Mouse (Mus musculus): ENCODE data around the gene Cacfd1. TPM values are rescaled to one million over a fixed set of nuclear protein-coding genes. Genes with fewer than 3 reads are reported as not detected.

Cacfd1 gene
- polyA plus RNA-seq, 1 experiment from 2014 or later = 14.3 TPM

- Histone ChIP-seq H3K4me3 (ENCODE audit: low read depth, low read length) (no peak overlapping the region), H3K9ac (ENCODE audit: low read depth, low read length) (no peak overlapping the region), H3K9me3 (replicated peaks; ENCODE audit: control insufficient read depth, low read length) (no peaks in the 10 kb centered on the region), H3K27ac (ENCODE audit: low read length) (no peak overlapping the region), H3K36me3 (ENCODE audit: control insufficient read depth, insufficient read depth) (no peaks in the 10 kb centered on the region), H3K27me3 (ENCODE audit: control insufficient read depth, insufficient read depth, low read depth, low read length) (no peaks in the 10 kb centered on the region), H3K4me2 (ENCODE audit: low read depth, low read length) (no peak overlapping the region), H3K4me1 (ENCODE audit: control insufficient read depth, low read depth, low read length) (no peaks in the 10 kb centered on the region)
- no peak for ATAC-seq (ENCODE audit: low read depth)
- 61% methylated on average over 1 of the region's 1 CpGs for whole genome bisulfite sequencing (ENCODE audit: insufficient replicate concordance)
Measured at GRCm38 (mm10) chr2:27021103-27021502, 11.4 kb downstream of the Cacfd1 start.

GRCm38 (mm10) chr2:27022612-27023011 is 12.9 kb downstream of the Cacfd1 start:
- Histone ChIP-seq H3K4me2 (ENCODE audit: low read depth, low read length) (no peak overlapping the region), H3K4me1 (ENCODE audit: control insufficient read depth, low read depth, low read length) (peaks cover 2% of the 10 kb centered on the region; the same call in 1 of the 2 replicates), H3K9me3 (replicated peaks; ENCODE audit: control insufficient read depth, low read length) (no peaks in the 10 kb centered on the region), H3K4me3 (ENCODE audit: low read depth, low read length) (no peak overlapping the region), H3K27me3 (ENCODE audit: control insufficient read depth, insufficient read depth, low read depth, low read length) (peaks cover 4% of the 10 kb centered on the region), H3K9ac (ENCODE audit: low read depth, low read length) (no peak overlapping the region), H3K36me3 (ENCODE audit: control insufficient read depth, insufficient read depth) (no peaks in the 10 kb centered on the region), H3K27ac (ENCODE audit: low read length) (no peak overlapping the region)
- no peak for ATAC-seq (ENCODE audit: low read depth)
- WGBS (ENCODE audit: insufficient replicate concordance) = 56% methylated on average over 6 of the region's 6 CpGs

- peaks cover 5% of the 10 kb centered on the region for H3K27me3 ChIP-seq (ENCODE audit: control insufficient read depth, insufficient read depth, low read depth, low read length)
- no peak for ATAC-seq (ENCODE audit: low read depth)
- WGBS (ENCODE audit: insufficient replicate concordance) = 76% methylated on average over 14 of the region's 14 CpGs
Measured at GRCm38 (mm10) chr2:27024136-27024535, 14.4 kb downstream of the Cacfd1 start.

GRCm38 (mm10) chr2:27025545-27025944 is 15.8 kb downstream of the Cacfd1 start:
- Histone ChIP-seq H3K4me1 (ENCODE audit: control insufficient read depth, low read depth, low read length) (peaks cover 9% of the 10 kb centered on the region), H3K9ac (ENCODE audit: low read depth, low read length) (no peak overlapping the region), H3K9me3 (replicated peaks; ENCODE audit: control insufficient read depth, low read length) (no peaks in the 10 kb centered on the region), H3K27ac (ENCODE audit: low read length) (no peak overlapping the region), H3K4me2 (ENCODE audit: low read depth, low read length) (no peak overlapping the region), H3K27me3 (ENCODE audit: control insufficient read depth, insufficient read depth, low read depth, low read length) (peaks cover 5% of the 10 kb centered on the region), H3K4me3 (ENCODE audit: low read depth, low read length) (no peak overlapping the region), H3K36me3 (ENCODE audit: control insufficient read depth, insufficient read depth) (no peaks in the 10 kb centered on the region)
- 61% methylated on average over 3 of the region's 3 CpGs for WGBS (ENCODE audit: insufficient replicate concordance)
- peak; percentile 40; the same call in 1 of the 2 replicates for ATAC-seq (ENCODE audit: low read depth)

More at GRCm38 (mm10) chr2:27024136-27024535, 14.4 kb downstream of the Cacfd1 start:
- no peaks in the 10 kb centered on the region for H3K9me3 ChIP-seq (replicated peaks; ENCODE audit: control insufficient read depth, low read length)
- no peaks in the 10 kb centered on the region for H3K36me3 ChIP-seq (ENCODE audit: control insufficient read depth, insufficient read depth)
- H3K4me1 ChIP-seq (ENCODE audit: control insufficient read depth, low read depth, low read length) = peaks cover 9% of the 10 kb centered on the region
- H3K27ac ChIP-seq (ENCODE audit: low read length) = no peak overlapping the region
- H3K9ac ChIP-seq (ENCODE audit: low read depth, low read length) = no peak overlapping the region
- H3K4me2 ChIP-seq (ENCODE audit: low read depth, low read length) = no peak overlapping the region
- H3K4me3 ChIP-seq (ENCODE audit: low read depth, low read length) = no peak overlapping the region

- H3K4me1 ChIP-seq (ENCODE audit: control insufficient read depth, low read depth, low read length) = peaks cover 9% of the 10 kb centered on the region
- ATAC-seq (ENCODE audit: low read depth) = no peak
- H3K36me3 ChIP-seq (ENCODE audit: control insufficient read depth, insufficient read depth) = no peaks in the 10 kb centered on the region
- no peak overlapping the region for H3K4me3 ChIP-seq (ENCODE audit: low read depth, low read length)
- no peaks in the 10 kb centered on the region for H3K9me3 ChIP-seq (replicated peaks; ENCODE audit: control insufficient read depth, low read length)
- H3K27me3 ChIP-seq (ENCODE audit: control insufficient read depth, insufficient read depth, low read depth, low read length) = peaks cover 5% of the 10 kb centered on the region
- 74% methylated on average over 3 of the region's 3 CpGs for WGBS (ENCODE audit: insufficient replicate concordance)
- H3K4me2 ChIP-seq (ENCODE audit: low read depth, low read length) = no peak overlapping the region
- H3K9ac ChIP-seq (ENCODE audit: low read depth, low read length) = no peak overlapping the region
- no peak overlapping the region for H3K27ac ChIP-seq (ENCODE audit: low read length)
Measured at GRCm38 (mm10) chr2:27026332-27026731, 16.6 kb downstream of the Cacfd1 start.

GRCm38 (mm10) chr2:27026857-27027617 is 17.3 kb downstream of the Cacfd1 start:
- no peak overlapping the region for H3K4me3 ChIP-seq (ENCODE audit: low read depth, low read length)
- WGBS (ENCODE audit: insufficient replicate concordance) = 39% methylated on average over 10 of the region's 10 CpGs
- H3K9me3 ChIP-seq (replicated peaks; ENCODE audit: control insufficient read depth, low read length) = no peaks in the 10 kb centered on the region
- H3K27me3 ChIP-seq (ENCODE audit: control insufficient read depth, insufficient read depth, low read depth, low read length) = peaks cover 5% of the 10 kb centered on the region
- no peak overlapping the region for H3K27ac ChIP-seq (ENCODE audit: low read length)
- H3K4me1 ChIP-seq (ENCODE audit: control insufficient read depth, low read depth, low read length) = peaks cover 9% of the 10 kb centered on the region
- H3K9ac ChIP-seq (ENCODE audit: low read depth, low read length) = no peak overlapping the region
- ATAC-seq (ENCODE audit: low read depth) = no peak
- H3K36me3 ChIP-seq (ENCODE audit: control insufficient read depth, insufficient read depth) = no peaks in the 10 kb centered on the region
- no peak overlapping the region for H3K4me2 ChIP-seq (ENCODE audit: low read depth, low read length)

- ATAC-seq (ENCODE audit: low read depth) = peak; percentile 90
- H3K4me3 ChIP-seq (ENCODE audit: low read depth, low read length) = 0 out of 2 replicates have a peak within 1 kb of the TSS, but pooled peaks have one; percentile 25
- no peaks in the 10 kb centered on the region for H3K36me3 ChIP-seq (ENCODE audit: control insufficient read depth, insufficient read depth)
- H3K27me3 ChIP-seq (ENCODE audit: control insufficient read depth, insufficient read depth, low read depth, low read length) = peaks cover 5% of the 10 kb centered on the region
- H3K9ac ChIP-seq (ENCODE audit: low read depth, low read length) = no peak within 1 kb of the TSS
- H3K27ac ChIP-seq (ENCODE audit: low read length) = no peak within 1 kb of the TSS
- H3K4me1 ChIP-seq (ENCODE audit: control insufficient read depth, low read depth, low read length) = peaks cover 9% of the 10 kb centered on the region
- peak within 1 kb of the TSS; percentile 43 for H3K4me2 ChIP-seq (ENCODE audit: low read depth, low read length)
- no peaks in the 10 kb centered on the region for H3K9me3 ChIP-seq (replicated peaks; ENCODE audit: control insufficient read depth, low read length)
- 2% methylated on average over 38 of the region's 38 CpGs for WGBS (ENCODE audit: insufficient replicate concordance)
Measured at GRCm38 (mm10) chr2:27027618-27028436, 18.1 kb downstream of the Cacfd1 start, which contains the start of gene Slc2a6. TSS of gene Slc2a6 (minus strand) at chr2:27027998.

- 29% methylated on average over 4 of the region's 4 CpGs for WGBS (ENCODE audit: insufficient replicate concordance)
- Histone ChIP-seq H3K36me3 (ENCODE audit: control insufficient read depth, insufficient read depth) (no peaks in the 10 kb centered on the region), H3K4me1 (ENCODE audit: control insufficient read depth, low read depth, low read length) (peaks cover 9% of the 10 kb centered on the region), H3K4me3 (ENCODE audit: low read depth, low read length) (no peak overlapping the region), H3K9ac (ENCODE audit: low read depth, low read length) (no peak overlapping the region), H3K9me3 (replicated peaks; ENCODE audit: control insufficient read depth, low read length) (no peaks in the 10 kb centered on the region), H3K27me3 (ENCODE audit: control insufficient read depth, insufficient read depth, low read depth, low read length) (peaks cover 5% of the 10 kb centered on the region), H3K4me2 (ENCODE audit: low read depth, low read length) (no peak overlapping the region), H3K27ac (ENCODE audit: low read length) (no peak overlapping the region)
- ATAC-seq (ENCODE audit: low read depth) = no peak
Measured at GRCm38 (mm10) chr2:27028437-27029015, 18.8 kb downstream of the Cacfd1 start.
